Mouse (Mus musculus) liver, embryonic 14.5 days (tissue): ENCODE data around the gene Nr3c2.

Experiments used
- CTCF ChIP-seq: IDR thresholded peaks from 2 replicates; pipeline ENCODE4 v1.5.1; 2016; ENCODE audit warnings: antibody characterized with exemption, low read depth, control low read depth
- EP300 ChIP-seq: IDR thresholded peaks from 2 replicates; pipeline ENCODE4 v1.6.1; 2016; ENCODE audit warnings: antibody characterized with exemption, low read depth

DNA sequence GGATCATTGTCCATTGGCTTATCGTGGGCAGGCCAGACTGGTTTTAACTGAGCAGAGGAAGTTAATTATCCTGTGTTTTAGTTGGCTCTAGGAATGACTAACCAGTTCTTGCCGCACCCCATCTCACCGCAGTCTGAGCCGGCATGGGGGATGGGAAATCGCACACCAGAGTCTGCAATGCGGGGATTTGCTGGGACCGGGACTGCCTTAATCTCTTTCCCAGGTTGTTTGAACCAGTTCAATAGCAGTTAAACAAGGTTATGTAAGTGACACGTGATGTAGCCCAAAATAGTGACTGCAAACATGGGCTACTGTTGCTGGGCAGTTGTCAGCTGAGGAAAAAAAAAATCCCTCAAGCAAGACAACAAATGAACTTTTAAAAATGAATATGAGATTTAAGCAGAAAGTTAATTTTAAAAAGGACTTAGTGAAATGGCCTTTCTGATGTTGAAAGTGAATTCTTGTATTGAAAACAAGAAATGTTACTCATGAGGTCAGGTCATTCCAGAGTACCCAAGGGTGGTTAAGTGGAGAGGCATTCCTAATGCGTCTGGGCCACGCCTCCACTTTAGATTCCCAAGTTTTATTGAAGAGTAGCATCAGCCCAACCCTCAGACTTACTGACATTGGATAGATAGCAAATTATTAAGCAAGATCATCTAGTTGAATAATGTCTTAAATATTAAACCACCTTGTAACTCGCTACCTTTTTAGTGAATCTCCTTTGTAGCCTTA is 233.8 kb downstream of the Nr3c2 start:
- TF ChIP-seq CTCF (no peak), EP300 (no peak)
